Mouse (Mus musculus): Measurements from ENCODE around the gene Plekha8. TPM values are rescaled to one million over a fixed set of nuclear protein-coding genes. Genes with fewer than 3 reads are reported as not detected.

Plekha8 gene
- total and polyA plus RNA-seq, 2 experiments from 2014 or later: 4.7 to 19.3 TPM

- DNase-seq (no peak), ATAC-seq (no peak)
- 84% methylated on average over 1 of the region's 1 CpGs for WGBS
- Histone ChIP-seq H3K9me3 (ENCODE audit: low read length) (no peaks in the 10 kb centered on the region), H3K27ac (ENCODE audit: low read depth, low read length) (no peak overlapping the region), H3K9ac (no peak overlapping the region), H3K4me1 (ENCODE audit: insufficient read depth) (no peaks in the 10 kb centered on the region), H3K27me3 (ENCODE audit: insufficient read depth, low read length) (no peaks in the 10 kb centered on the region), H3K4me2 (ENCODE audit: low read depth) (no peak overlapping the region), H3K36me3 (ENCODE audit: insufficient read depth) (peaks cover 51% of the 10 kb centered on the region), H3K4me3 (ENCODE audit: low read depth, low read length) (no peak overlapping the region)
- no peak for TF ChIP-seq CTCF (IDR thresholded peaks at IDR 0.05; ENCODE audit: low read depth)
These were observed 97.3 kb downstream of the Plekha8 start for GRCm38 (mm10) chr6:54692201-54692600.

DNA sequence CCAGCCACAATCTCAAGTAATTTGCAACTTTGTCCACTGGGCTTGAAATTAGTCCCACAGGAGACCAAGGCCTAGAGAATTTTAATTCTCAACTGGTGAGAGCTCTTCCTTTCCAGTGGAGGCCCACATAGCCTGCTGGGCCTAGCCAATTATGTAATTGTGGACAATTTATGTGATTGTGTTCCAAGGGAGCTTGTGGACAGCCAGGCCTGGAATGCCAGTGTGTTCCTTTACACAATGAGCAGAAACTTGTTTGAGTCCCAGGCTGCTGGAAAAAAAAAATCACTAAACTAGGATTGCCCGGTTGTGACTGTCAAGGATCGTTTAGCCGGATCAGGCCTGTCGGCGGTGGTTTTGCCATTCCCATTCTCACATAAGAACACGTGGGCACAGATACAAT is 98.4 kb downstream of the Plekha8 start:
- Histone ChIP-seq H3K4me3 (ENCODE audit: low read depth, low read length) (no peak overlapping the region), H3K4me1 (ENCODE audit: insufficient read depth) (no peaks in the 10 kb centered on the region), H3K27ac (ENCODE audit: low read depth, low read length) (no peak overlapping the region), H3K27me3 (ENCODE audit: insufficient read depth, low read length) (no peaks in the 10 kb centered on the region), H3K9me3 (ENCODE audit: low read length) (no peaks in the 10 kb centered on the region), H3K4me2 (ENCODE audit: low read depth) (no peak overlapping the region), H3K36me3 (ENCODE audit: insufficient read depth) (peaks cover 51% of the 10 kb centered on the region), H3K9ac (no peak overlapping the region)
- 88% methylated on average over 6 of the region's 6 CpGs for WGBS
- ATAC-seq (no peak), DNase-seq (no peak)
- no peak for TF ChIP-seq CTCF (IDR thresholded peaks at IDR 0.05; ENCODE audit: low read depth)

Other genes with a start within 250 kb of the Plekha8 start
- gene Wipf3, start 165.5 kb upstream of the Plekha8 start, total RNA-seq (2014; rRNA removed): 6.5 and 7.6 TPM in 2 replicates
- gene Wipf3, start 165.5 kb upstream of the Plekha8 start, polyA plus RNA-seq (2015; fragmentation: Nextera tagmentation; extraction: Ambion mirVana): 1.1 and 2.4 TPM in 2 replicates
- 189 and 195 TPM in 2 replicates for gene Scrn1, start 28.6 kb upstream of the Plekha8 start, total RNA-seq (2014; rRNA removed)
- gene Scrn1, start 28.6 kb upstream of the Plekha8 start, polyA plus RNA-seq (2015; fragmentation: Nextera tagmentation; extraction: Ambion mirVana): 95.5 and 122 TPM in 2 replicates
- 5.2 and 9.6 TPM in 2 replicates for gene Fkbp14, start 2.2 kb downstream of the Plekha8 start, total RNA-seq (2014; rRNA removed)
- 4.1 and 4.5 TPM in 2 replicates for gene Fkbp14, start 2.2 kb downstream of the Plekha8 start, polyA plus RNA-seq (2015; fragmentation: Nextera tagmentation; extraction: Ambion mirVana)
- 241 and 274 TPM in 2 replicates for gene Mturn, start 86.5 kb downstream of the Plekha8 start, total RNA-seq (2014; rRNA removed)
- gene Mturn, start 86.5 kb downstream of the Plekha8 start, polyA plus RNA-seq (2015; fragmentation: Nextera tagmentation; extraction: Ambion mirVana): 92.8 and 107 TPM in 2 replicates
- gene Znrf2, start 221.8 kb downstream of the Plekha8 start, total RNA-seq (2014; rRNA removed): 74.2 and 83.8 TPM in 2 replicates
- 11.2 and 13.1 TPM in 2 replicates for gene Znrf2, start 221.8 kb downstream of the Plekha8 start, polyA plus RNA-seq (2015; fragmentation: Nextera tagmentation; extraction: Ambion mirVana)

Measured in forebrain, postnatal 0 days (tissue).